Mouse (Mus musculus) liver, postnatal 0 days (tissue): ENCODE measurements around the gene Smtn. TPM values are rescaled to one million over a fixed set of nuclear protein-coding genes. Genes with fewer than 3 reads are reported as not detected.

Experiments used
- ATAC-seq: fragments of 200-750 bp; cut with Nextera tagmentation; 2 replicates; pipeline ENCODE4 v1.8.0; 2017; ENCODE audit warnings: mild to moderate bottlenecking, moderate library complexity
- DNase-seq: peaks from one replicate; pipeline ENCODE4 v3.0.0-alpha.2; 2016
- H3K27ac ChIP-seq: fragments of 300-500 bp; sonication (generic); 2 replicates; pipeline ENCODE4 v1.5.1; 2014; ENCODE audit warnings: antibody characterized with exemption, moderate library complexity, mild to moderate bottlenecking, low read depth
- H3K27me3 ChIP-seq: fragments of 300-500 bp; sonication (generic); 2 replicates; pipeline ENCODE4 v1.6.1; 2014; ENCODE audit warnings: low read length, control low read depth, mixed read lengths; ENCODE audit not compliant: insufficient read depth
- H3K36me3 ChIP-seq: fragments of 300-500 bp; sonication (generic); replicated peaks from 2 replicates; pipeline ENCODE4 v1.6.1; 2014; ENCODE audit warnings: mild to moderate bottlenecking, control low read depth, low read length, moderate library complexity, mixed read lengths; ENCODE audit not compliant: insufficient read depth
- H3K4me1 ChIP-seq: fragments of 300-500 bp; sonication (generic); 2 replicates; pipeline ENCODE4 v1.6.1; 2014; ENCODE audit warnings: antibody characterized with exemption, mild to moderate bottlenecking, control low read depth; ENCODE audit not compliant: insufficient read depth
- H3K4me2 ChIP-seq: fragments of 300-500 bp; sonication (generic); 2 replicates; pipeline ENCODE4 v1.6.1; 2014; ENCODE audit warnings: low read depth, mild to moderate bottlenecking, low read length, moderate library complexity, mixed read lengths
- H3K4me3 ChIP-seq: fragments of 300-500 bp; sonication (generic); 2 replicates; pipeline ENCODE4 v1.5.1; 2014; ENCODE audit warnings: low read depth, low read length
- H3K9ac ChIP-seq: fragments of 300-500 bp; sonication (generic); replicated peaks from 2 replicates; pipeline ENCODE4 v1.6.1; 2014; ENCODE audit warnings: mild to moderate bottlenecking, moderate library complexity
- H3K9me3 ChIP-seq: fragments of 300-500 bp; sonication (generic); 2 replicates; pipeline ENCODE4 v1.6.1; 2016; ENCODE audit warnings: mild to moderate bottlenecking, control low read depth, low read length, mixed read lengths
- CTCF ChIP-seq: sonication (generic); IDR thresholded peaks from 2 replicates; pipeline ENCODE4 v1.5.1; 2016; ENCODE audit warnings: antibody characterized with exemption, low read depth
- EP300 ChIP-seq: IDR thresholded peaks from 2 replicates; pipeline ENCODE4 v1.6.1; 2016; ENCODE audit warnings: antibody characterized with exemption, low read depth, mild to moderate bottlenecking
- WGBS: fragments of 180-500 bp; shearing (Covaris S2); extraction: QIAGEN DNeasy Blood & Tissue Kit; methylation state at CpG from one replicate; pipeline ENCODE4 v1.1.7; 2014; ENCODE audit not compliant: insufficient replicate concordance; 5-methylcytosine and 5-hydroxymethylcytosine counted together
- polyA plus RNA-seq: library from polyadenylated mRNA; unstranded; fragments of >200 nt; fragmentation: Nextera tagmentation; extraction: Ambion mirVana; gene quantifications from 2 replicates; pipeline ENCODE4 v1.2.1, GENCODE M21; 2015

Smtn gene
- polyA plus RNA-seq, 1 experiment from 2014 or later, result 8.9 TPM

GRCm38 (mm10) chr11:3527766-3528165, 12.6 kb downstream of the Smtn start:
- no peak overlapping the region for H3K4me2 ChIP-seq
- H3K36me3 ChIP-seq, result peaks cover 66% of the 10 kb centered on the region
- TF ChIP-seq EP300 (no peak), CTCF (no peak)
- no peak overlapping the region for H3K4me3 ChIP-seq
- DNase-seq (no peak), ATAC-seq (no peak)
- no peak overlapping the region for H3K27ac ChIP-seq
- H3K27me3 ChIP-seq, result no peaks in the 10 kb centered on the region
- no peaks in the 10 kb centered on the region for H3K9me3 ChIP-seq
- H3K9ac ChIP-seq, result no peak overlapping the region
- WGBS, result 80% methylated on average over 8 of the region's 8 CpGs
- H3K4me1 ChIP-seq, result no peaks in the 10 kb centered on the region

- peaks cover 64% of the 10 kb centered on the region for H3K36me3 ChIP-seq
- no peaks in the 10 kb centered on the region for H3K27me3 ChIP-seq
- no peaks in the 10 kb centered on the region for H3K9me3 ChIP-seq
- TF ChIP-seq CTCF (no peak), EP300 (no peak)
- no peak overlapping the region for H3K4me2 ChIP-seq
- H3K27ac ChIP-seq, result no peak overlapping the region
- no peak for ATAC-seq
- H3K4me1 ChIP-seq, result no peaks in the 10 kb centered on the region
- WGBS, result 88% methylated on average over 22 of the region's 24 CpGs
- DNase-seq, result no peak
- no peak overlapping the region for H3K4me3 ChIP-seq
- no peak overlapping the region for H3K9ac ChIP-seq
Measured at GRCm38 (mm10) chr11:3526979-3527738, 13.3 kb downstream of the Smtn start.

- 86% methylated on average over 9 of the region's 9 CpGs for WGBS
- ATAC-seq (no peak), DNase-seq (no peak)
- Histone ChIP-seq H3K36me3 (peaks cover 57% of the 10 kb centered on the region), H3K9me3 (no peaks in the 10 kb centered on the region), H3K9ac (no peak overlapping the region), H3K4me1 (no peaks in the 10 kb centered on the region), H3K27me3 (no peaks in the 10 kb centered on the region), H3K4me2 (no peak overlapping the region), H3K27ac (no peak overlapping the region), H3K4me3 (no peak overlapping the region)
- TF ChIP-seq EP300 (no peak), CTCF (no peak)
Measured at GRCm38 (mm10) chr11:3526207-3526606, 14.2 kb downstream of the Smtn start.

GRCm38 (mm10) chr11:3525560-3525959, 14.9 kb downstream of the Smtn start:
- DNase-seq (no peak), ATAC-seq (no peak)
- no peak overlapping the region for H3K4me3 ChIP-seq
- TF ChIP-seq CTCF (no peak), EP300 (no peak)
- no peak overlapping the region for H3K9ac ChIP-seq
- 76% methylated on average over 4 of the region's 4 CpGs for WGBS
- H3K27me3 ChIP-seq, result no peaks in the 10 kb centered on the region
- H3K36me3 ChIP-seq, result peaks cover 51% of the 10 kb centered on the region
- no peaks in the 10 kb centered on the region for H3K9me3 ChIP-seq
- H3K27ac ChIP-seq, result no peak overlapping the region
- no peaks in the 10 kb centered on the region for H3K4me1 ChIP-seq
- H3K4me2 ChIP-seq, result no peak overlapping the region

- no peak overlapping the region for H3K27ac ChIP-seq
- no peaks in the 10 kb centered on the region for H3K27me3 ChIP-seq
- no peaks in the 10 kb centered on the region for H3K4me1 ChIP-seq
- H3K9me3 ChIP-seq, result no peaks in the 10 kb centered on the region
- no peak for ATAC-seq
- no peak overlapping the region for H3K4me2 ChIP-seq
- no peak overlapping the region for H3K9ac ChIP-seq
- peaks cover 35% of the 10 kb centered on the region for H3K36me3 ChIP-seq
- TF ChIP-seq CTCF, result no peak
- no peak for TF ChIP-seq EP300
- no peak overlapping the region for H3K4me3 ChIP-seq
- no peak for DNase-seq
- WGBS, result 87% methylated on average over 7 of the region's 7 CpGs
Measured at GRCm38 (mm10) chr11:3523840-3524582, 16.4 kb downstream of the Smtn start.

- Histone ChIP-seq H3K9ac (no peak overlapping the region), H3K36me3 (peaks cover 25% of the 10 kb centered on the region), H3K4me2 (no peak overlapping the region), H3K4me3 (no peak overlapping the region), H3K9me3 (no peaks in the 10 kb centered on the region), H3K27me3 (peaks cover 5% of the 10 kb centered on the region; the same call in 1 of the 2 replicates), H3K4me1 (peaks cover 2% of the 10 kb centered on the region; the same call in 1 of the 2 replicates), H3K27ac (no peak overlapping the region)
- DNase-seq, result no peak
- no peak for ATAC-seq
- WGBS, result 85% methylated on average over 17 of the region's 17 CpGs
- TF ChIP-seq CTCF (no peak), EP300 (no peak)
Measured at GRCm38 (mm10) chr11:3522285-3523000, 18.0 kb downstream of the Smtn start.
